Mouse (Mus musculus): Measurements from ENCODE around the gene Trim31.

GRCm38 (mm10) chr17:36915076-36915475 lies 17.2 kb downstream of the Trim31 start:
- TF ChIP-seq ZNF384 (IDR thresholded peaks at IDR 0.05; ENCODE audit: low read depth, low read length): no peak
- TF ChIP-seq MAFK (IDR thresholded peaks at IDR 0.05; ENCODE audit: insufficient read depth, low read depth, low read length): no peak
- no peak for TF ChIP-seq ZC3H11A (IDR thresholded peaks at IDR 0.05; ENCODE audit: borderline replicate concordance, low read depth, low read length)
- no peak for TF ChIP-seq CHD2 (IDR thresholded peaks at IDR 0.05; ENCODE audit: low read depth, low read length)
- no peak for TF ChIP-seq HCFC1 (IDR thresholded peaks at IDR 0.05; ENCODE audit: borderline replicate concordance, insufficient read depth, low read length)

Data from ES-E14 (cell line).